Mouse (Mus musculus): ENCODE results near the gene Slc7a8.
"Not testable (repeated sequence)": the region's sequence is repeated elsewhere in the genome, so short reads cannot be mapped to it uniquely, and the experiment has no call there.

The Slc7a8 gene

DNA sequence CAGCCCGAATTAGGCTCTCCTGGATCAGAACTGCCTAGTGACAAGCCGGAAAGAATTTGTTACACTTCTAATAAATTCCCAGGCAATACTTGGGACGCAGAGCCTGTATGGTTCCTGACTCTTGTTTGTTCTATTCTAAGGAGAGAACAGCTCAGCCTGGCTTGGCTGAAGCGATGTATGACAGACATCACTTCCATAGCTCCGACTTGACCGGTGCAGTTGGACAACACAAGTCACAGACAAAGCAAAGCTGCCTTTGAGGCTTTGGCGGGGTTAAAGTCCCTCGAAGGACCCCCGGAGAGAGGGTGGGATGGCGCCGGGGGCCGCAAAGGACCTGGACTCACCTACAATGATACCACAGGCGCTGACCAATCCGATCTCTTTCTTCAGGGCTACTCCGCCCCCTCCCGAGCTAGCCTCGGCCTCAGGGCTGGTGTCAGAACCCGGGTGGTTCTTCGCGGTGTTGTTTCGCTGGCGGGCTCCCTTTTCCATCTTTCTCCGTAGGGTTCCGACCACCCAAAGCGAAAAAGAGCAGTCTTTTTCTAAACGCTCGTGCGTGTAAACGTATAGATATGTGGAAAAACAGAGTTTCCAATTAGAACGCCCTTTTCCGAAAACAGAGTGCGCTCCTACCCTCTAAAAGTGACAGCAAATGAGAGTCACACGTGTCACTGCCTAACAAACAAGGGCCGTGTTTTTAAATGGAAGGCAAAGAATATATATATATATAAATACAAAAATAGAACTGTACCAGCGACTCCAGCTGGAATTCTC is 723 bp downstream of the Slc7a8 start:
- DNase-seq (ENCODE audit: low read depth, low spot score): no peak

DNA sequence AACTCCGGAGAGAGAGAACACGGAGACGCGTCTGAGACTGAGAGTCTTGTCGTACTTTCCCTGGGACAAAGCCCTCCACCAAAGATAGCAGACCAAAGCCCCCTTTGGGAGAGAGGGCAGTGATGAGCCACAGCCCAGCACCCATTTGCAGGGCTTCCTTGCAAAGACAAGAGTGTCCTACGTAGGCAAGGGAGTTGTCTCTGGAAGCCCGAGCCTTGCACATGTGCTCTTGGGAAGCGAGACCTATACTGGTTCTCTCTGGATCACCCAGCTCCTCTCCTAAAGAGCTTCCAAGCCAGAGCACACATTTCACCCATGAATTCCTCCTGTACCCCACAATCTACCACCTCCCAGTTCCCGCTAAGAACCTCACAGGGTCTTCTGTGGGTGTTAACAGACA is 1.7 kb downstream of the Slc7a8 start:
- DNase-seq (ENCODE audit: low read depth, low spot score): no peak

- DNase-seq (ENCODE audit: low read depth, low spot score): no peak
Measured at GRCm38 (mm10) chr14:54777893-54778292, 3.9 kb downstream of the Slc7a8 start.

- DNase-seq (ENCODE audit: low read depth, low spot score): no peak
Measured at GRCm38 (mm10) chr14:54776768-54777167, 5.0 kb downstream of the Slc7a8 start.

GRCm38 (mm10) chr14:54775534-54776041 is 6.2 kb downstream of the Slc7a8 start:
- no peak for DNase-seq (ENCODE audit: low read depth, low spot score)

DNA sequence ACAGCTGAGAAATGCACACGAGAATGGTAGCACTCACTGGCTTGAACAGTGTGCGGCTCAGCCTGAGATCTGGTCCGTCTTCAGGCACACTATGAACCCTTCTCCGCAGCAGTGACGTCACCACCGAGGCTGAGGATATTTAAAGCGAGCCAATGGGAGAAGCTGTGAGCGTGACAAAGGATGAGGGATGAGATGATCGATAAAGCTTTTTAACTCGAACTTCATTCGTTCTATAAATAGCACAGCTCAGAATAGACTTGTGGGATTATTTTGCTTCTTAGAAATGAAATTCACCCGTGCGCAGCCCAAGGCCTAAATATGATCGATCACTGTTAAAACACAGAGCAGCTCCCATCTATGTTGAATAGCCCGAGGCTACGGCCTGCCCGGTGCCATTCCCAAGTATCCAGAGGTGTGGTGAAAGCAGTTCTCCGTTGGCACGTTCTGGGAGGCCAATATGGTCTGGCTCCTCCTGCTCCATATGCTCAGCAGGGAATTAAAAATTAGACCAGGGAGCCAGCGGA is 9.4 kb downstream of the Slc7a8 start:
- DNase-seq (ENCODE audit: low read depth, low spot score): no peak

GRCm38 (mm10) chr14:54770373-54770772 is 11.4 kb downstream of the Slc7a8 start:
- no peak for DNase-seq (ENCODE audit: low read depth, low spot score)

GRCm38 (mm10) chr14:54769068-54769425 is 12.7 kb downstream of the Slc7a8 start:
- DNase-seq (ENCODE audit: low read depth, low spot score): no peak

GRCm38 (mm10) chr14:54768314-54769067 is 13.3 kb downstream of the Slc7a8 start:
- no peak for DNase-seq (ENCODE audit: low read depth, low spot score)

- not testable (repeated sequence) for DNase-seq (ENCODE audit: low read depth, low spot score)
Measured at GRCm38 (mm10) chr14:54766937-54767336, 14.8 kb downstream of the Slc7a8 start.

DNA sequence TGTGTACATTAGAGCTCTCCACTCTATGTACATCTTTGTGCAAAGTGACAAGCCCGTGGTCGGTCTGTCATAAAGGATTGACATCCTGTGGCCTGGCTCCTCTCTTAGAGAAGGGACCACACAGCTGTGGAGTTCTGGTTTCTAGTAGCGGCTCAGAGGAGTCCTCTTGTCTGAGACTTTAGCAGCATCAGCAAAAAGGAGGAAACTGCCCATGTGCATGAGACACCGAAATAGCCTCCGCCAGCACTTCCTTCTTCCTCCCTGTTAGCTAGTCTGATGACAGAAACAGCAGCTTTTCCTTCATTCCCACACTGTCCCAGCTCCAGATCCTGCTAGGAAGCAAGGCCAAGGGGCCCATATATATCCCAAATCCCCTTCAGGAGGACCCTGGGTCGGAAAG is 25.4 kb downstream of the Slc7a8 start:
- DNase-seq (ENCODE audit: low read depth, low spot score): no peak

GRCm38 (mm10) chr14:54754602-54755018 is 27.1 kb downstream of the Slc7a8 start:
- no peak for DNase-seq (ENCODE audit: low read depth, low spot score)

GRCm38 (mm10) chr14:54753986-54754601 is 27.7 kb downstream of the Slc7a8 start:
- no peak for DNase-seq (ENCODE audit: low read depth, low spot score)

DNA sequence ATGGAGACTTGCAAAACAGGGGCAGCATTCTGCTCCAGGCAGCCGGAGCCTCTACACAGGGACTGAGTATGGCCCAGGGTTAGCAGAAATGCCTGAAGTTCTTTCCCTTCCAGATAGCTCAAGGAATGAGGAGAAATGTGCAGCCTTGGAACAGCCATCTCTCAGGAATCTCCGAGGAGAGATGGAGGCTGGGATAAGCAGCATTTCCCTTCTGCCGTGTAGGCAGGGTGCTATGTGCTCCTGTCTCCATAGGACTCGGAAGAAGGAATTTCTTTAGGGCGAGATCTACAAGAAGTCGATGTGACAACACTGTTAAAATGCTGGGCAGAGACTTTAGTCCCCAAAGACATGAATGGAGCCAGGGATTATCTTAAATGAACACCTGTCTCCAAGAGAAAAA is 28.8 kb downstream of the Slc7a8 start:
- DNase-seq (ENCODE audit: low read depth, low spot score): no peak

GRCm38 (mm10) chr14:54751768-54752167 is 30.0 kb downstream of the Slc7a8 start:
- no peak for DNase-seq (ENCODE audit: low read depth, low spot score)

DNA sequence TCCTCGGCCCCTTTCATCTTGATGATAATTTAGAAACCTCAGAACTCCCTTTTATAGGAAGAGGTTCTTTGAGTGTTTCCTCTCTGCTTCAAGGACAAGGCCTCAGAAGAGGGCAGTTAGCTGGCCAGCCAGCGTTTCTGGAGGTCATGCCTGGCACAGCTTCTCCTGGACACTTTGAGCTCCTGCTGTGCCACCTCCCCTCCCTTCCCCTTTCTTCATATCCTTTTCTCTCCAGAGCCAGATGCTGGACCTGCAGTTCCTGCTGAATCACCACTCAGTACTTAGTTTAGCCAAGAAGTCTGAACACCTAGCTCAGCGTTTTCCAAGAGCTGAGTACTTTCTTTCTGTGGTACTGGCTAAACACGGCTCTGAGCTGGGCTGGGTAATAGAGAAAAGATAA is 32.5 kb downstream of the Slc7a8 start:
- no peak for DNase-seq (ENCODE audit: low read depth, low spot score)

DNA sequence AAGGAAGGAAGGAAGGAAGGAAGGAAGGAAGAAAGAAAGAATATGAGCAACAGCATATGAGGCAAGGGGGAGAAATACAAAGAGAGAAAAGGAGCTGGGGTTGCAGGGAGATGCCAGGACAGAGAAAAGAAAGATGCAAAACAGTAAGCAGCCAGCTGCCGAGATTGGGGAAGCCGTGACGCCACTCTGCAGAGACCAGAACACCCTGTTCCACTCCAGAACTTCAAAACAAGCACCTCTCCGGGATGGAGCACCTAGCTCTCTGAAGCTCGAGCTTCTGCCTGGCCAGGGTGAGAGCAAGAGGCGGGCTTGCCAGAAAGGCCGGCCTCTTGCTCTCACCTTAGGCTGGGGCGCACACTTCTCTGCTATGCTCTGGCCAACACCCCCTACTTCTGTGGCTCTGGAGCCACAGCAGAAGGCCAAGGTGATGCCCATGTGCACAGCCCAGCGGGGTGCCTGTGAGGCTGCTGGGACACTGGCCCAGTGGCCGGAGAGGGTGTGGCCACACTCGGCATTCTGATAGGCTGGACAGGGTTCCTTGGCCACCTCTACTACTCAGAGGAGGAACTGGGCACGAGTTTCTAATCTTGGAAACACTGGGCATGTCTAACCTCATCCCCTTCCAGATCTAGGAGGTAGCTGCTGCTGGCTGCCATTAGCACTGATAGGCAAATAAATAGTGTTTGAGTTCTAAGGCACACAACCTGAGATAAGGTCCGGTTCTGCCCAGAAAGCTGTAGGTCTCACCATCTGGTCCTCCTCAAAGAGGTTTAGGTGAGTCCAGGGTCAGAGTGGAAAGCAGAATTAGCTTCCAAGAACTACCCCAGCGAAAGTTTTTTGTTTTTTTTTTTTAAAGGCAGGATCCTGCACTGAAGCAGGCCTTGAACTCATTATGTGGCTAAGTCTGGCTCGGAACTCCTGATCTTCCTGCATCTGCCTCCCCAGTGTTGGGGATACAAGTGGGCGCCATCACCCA is 33.5 kb downstream of the Slc7a8 start:
- DNase-seq (ENCODE audit: low read depth, low spot score): no peak

GRCm38 (mm10) chr14:54746038-54746437 is 35.7 kb downstream of the Slc7a8 start:
- no peak for DNase-seq (ENCODE audit: low read depth, low spot score)

DNA sequence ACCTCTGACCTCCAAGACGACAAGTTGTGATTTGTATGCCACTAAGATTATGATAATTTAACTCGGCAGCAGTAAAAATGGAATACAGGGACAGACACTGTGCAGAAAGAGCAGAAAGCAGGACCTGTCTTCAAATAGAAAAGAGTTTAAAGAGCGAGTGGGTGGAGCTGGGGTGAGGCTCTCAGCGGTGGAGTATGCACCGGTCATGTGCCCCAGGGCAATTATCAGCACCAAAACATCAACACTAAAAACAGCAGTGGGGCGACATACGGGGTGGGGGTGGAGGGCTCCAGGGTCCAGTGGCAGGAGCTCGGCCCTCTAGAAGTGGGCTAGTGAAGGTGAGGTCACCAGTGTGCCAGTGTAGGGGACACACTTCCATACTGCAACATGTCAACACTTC is 37.3 kb downstream of the Slc7a8 start:
- no peak for DNase-seq (ENCODE audit: low read depth, low spot score)

- no peak for DNase-seq (ENCODE audit: low read depth, low spot score)
Measured at GRCm38 (mm10) chr14:54742375-54742774, 39.4 kb downstream of the Slc7a8 start.

GRCm38 (mm10) chr14:54741721-54742120 is 40.0 kb downstream of the Slc7a8 start:
- no peak for DNase-seq (ENCODE audit: low read depth, low spot score)
